Comparison of ENCODE assay signal across 7 mouse cellular contexts in the genomic region with DNA sequence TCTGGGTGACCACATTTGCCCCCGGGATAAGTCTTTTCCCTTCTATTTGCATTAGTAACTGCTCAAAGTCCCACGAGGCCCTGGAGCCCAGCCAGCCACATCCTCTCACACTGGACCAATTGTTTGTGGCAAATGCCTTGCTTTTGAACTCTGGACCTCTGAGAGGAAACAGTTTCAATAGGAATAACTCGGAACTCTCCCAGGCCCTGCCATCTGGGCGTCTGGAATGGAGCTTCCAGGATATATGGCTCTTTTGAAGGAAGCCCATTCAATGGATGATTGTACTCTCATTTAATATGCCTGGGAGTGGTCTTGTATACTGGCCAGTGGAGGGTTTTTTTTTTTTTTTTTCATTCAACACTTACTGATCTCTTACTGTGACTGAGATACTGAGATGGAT. TPM values are rescaled to one million over a fixed set of nuclear protein-coding genes. Genes with fewer than 3 reads are reported as not detected.
A peak's percentile ranks its signal among the peaks of the same experiment; 100 is the strongest.
DNase-seq lines count a peak whose midpoint lies in the region; ATAC-seq and TF ChIP-seq lines count a peak whose summit lies in the region.

No protein-coding gene starts in this region.

- no peak overlapping the region for H3K4me3 ChIP-seq in heart, embryonic 12.5 days
- no peak overlapping the region for H3K4me3 ChIP-seq in kidney, embryonic 15.5 days (replicated peaks)
- H3K4me3 ChIP-seq in midbrain, postnatal 0 days (ENCODE audit: low read depth, low read length): no peak overlapping the region
- no peak overlapping the region for H3K4me3 ChIP-seq in left cerebral cortex, adult 2 months

- H3K9me3 ChIP-seq in heart, embryonic 12.5 days (replicated peaks): 0 out of 2 replicates have a peak, but pooled peaks cover 1% of the 10 kb centered on the region
- H3K9me3 ChIP-seq in kidney, embryonic 15.5 days (replicated peaks): no peaks in the 10 kb centered on the region
- no peaks in the 10 kb centered on the region for H3K9me3 ChIP-seq in midbrain, postnatal 0 days (ENCODE audit: low read length)

- H3K36me3 ChIP-seq in heart, embryonic 12.5 days: no peaks in the 10 kb centered on the region
- no peaks in the 10 kb centered on the region for H3K36me3 ChIP-seq in kidney, embryonic 15.5 days
- H3K36me3 ChIP-seq in midbrain, postnatal 0 days (ENCODE audit: insufficient read depth, low read length): no peaks in the 10 kb centered on the region

- no peak for TF ChIP-seq CTCF in midbrain, postnatal 0 days (IDR thresholded peaks at IDR 0.05)
- no peak for TF ChIP-seq CTCF in left cerebral cortex, adult 2 months (IDR thresholded peaks at IDR 0.05)

- H3K9ac ChIP-seq in heart, embryonic 12.5 days: no peak overlapping the region
- H3K9ac ChIP-seq in kidney, embryonic 15.5 days: no peak overlapping the region
- H3K9ac ChIP-seq in midbrain, postnatal 0 days (replicated peaks; ENCODE audit: low read length, poor library complexity, severe bottlenecking): no peak overlapping the region

- peak; percentile 13; the same call in 1 of the 2 replicates for ATAC-seq in heart, embryonic 12.5 days (ENCODE audit: insufficient number of reproducible peaks, low FRiP score)
- ATAC-seq in kidney, embryonic 15.5 days (replicated peaks; ENCODE audit: low FRiP score): no peak
- no peak for ATAC-seq in midbrain, postnatal 0 days (ENCODE audit: low FRiP score)

- 34% methylated on average over 4 of the region's 4 CpGs for WGBS in heart, embryonic 12.5 days
- whole genome bisulfite sequencing in kidney, embryonic 15.5 days: 24% methylated on average over 4 of the region's 4 CpGs
- WGBS in midbrain, postnatal 0 days: 16% methylated on average over 4 of the region's 4 CpGs

- intact Hi-C loops in left cerebral cortex, adult 2 months (cut with DNase I): no loop called here

- H3K27ac ChIP-seq in heart, embryonic 12.5 days (ENCODE audit: poor library complexity, severe bottlenecking): no peak overlapping the region
- H3K27ac ChIP-seq in kidney, embryonic 15.5 days: peak overlapping the region; percentile 32; the same call in 1 of the 2 replicates
- H3K27ac ChIP-seq in midbrain, postnatal 0 days (ENCODE audit: low read depth, low read length): no peak overlapping the region
- H3K27ac ChIP-seq in left cerebral cortex, adult 2 months: no peak overlapping the region

- H3K4me1 ChIP-seq in heart, embryonic 12.5 days (replicated peaks): peaks cover 17% of the 10 kb centered on the region
- peaks cover 35% of the 10 kb centered on the region for H3K4me1 ChIP-seq in kidney, embryonic 15.5 days
- H3K4me1 ChIP-seq in midbrain, postnatal 0 days (ENCODE audit: insufficient read depth, low read length): no peaks in the 10 kb centered on the region

- H3K27me3 ChIP-seq in heart, embryonic 12.5 days (replicated peaks): peaks cover 92% of the 10 kb centered on the region
- H3K27me3 ChIP-seq in kidney, embryonic 15.5 days: peaks cover 28% of the 10 kb centered on the region
- 0 out of 2 replicates have a peak, but pooled peaks cover 3% of the 10 kb centered on the region for H3K27me3 ChIP-seq in midbrain, postnatal 0 days (ENCODE audit: insufficient read depth, low read length)

- peak; percentile 100 for DNase-seq in Muller cell, postnatal 12 days (ENCODE audit: inconsistent ontology term)
- DNase-seq in adrenal gland, postnatal 10 days: peak; percentile 61
- peak; percentile 76 for DNase-seq in midbrain, postnatal 0 days (ENCODE audit: low spot score)
- DNase-seq in cerebellum, postnatal 36 days: no peak
- DNase-seq in left cerebral cortex, adult 2 months (ENCODE audit: extremely low spot score in 1 of 2, low spot score in 2 of 2): no peak

- no peak overlapping the region for H3K4me2 ChIP-seq in heart, embryonic 12.5 days
- no peak overlapping the region for H3K4me2 ChIP-seq in kidney, embryonic 15.5 days
- no peak overlapping the region for H3K4me2 ChIP-seq in midbrain, postnatal 0 days (ENCODE audit: low read depth, low read length, poor library complexity, severe bottlenecking)

RNA-seq across cellular contexts. Expression of gene Tle3, which starts 21.0 kb away (rescaled TPM):
- 10 to 100 TPM; 82.4 to 92.7 TPM for total RNA-seq in adrenal gland, postnatal 10 days (2021)
- 12.7 and 12.8 TPM in 2 replicates for polyA plus RNA-seq in heart, embryonic 12.5 days (2016; fragmentation: Nextera tagmentation; extraction: Ambion mirVana)
- polyA plus RNA-seq in kidney, embryonic 15.5 days (2015; fragmentation: Nextera tagmentation; extraction: Ambion mirVana): 26.1 and 30.9 TPM in 2 replicates
- total RNA-seq in midbrain, postnatal 0 days (2014; rRNA removed): 82.2 and 94.9 TPM in 2 replicates
- 20.2 and 21.8 TPM in 2 replicates for polyA plus RNA-seq in midbrain, postnatal 0 days (2015; fragmentation: Nextera tagmentation; extraction: Ambion mirVana)
- total RNA-seq in left cerebral cortex, adult 2 months (2021): 10 to 100 TPM; 69.2 to 71.5 TPM

Comparison
In these comparisons a context has a peak if more than half of its experiments do, and no peak if none do; other contexts are left out.
1. DNase-seq: peak in Muller cell, postnatal 12 days (single experiment), adrenal gland, postnatal 10 days (single experiment) and midbrain, postnatal 0 days (single experiment); none in cerebellum, postnatal 36 days (0 of 2) and left cerebral cortex, adult 2 months (0 of 2).